Mouse (Mus musculus): ENCODE results near the gene Zfp976.
"Not testable (repeated sequence)": the region's sequence is repeated elsewhere in the genome, so short reads cannot be mapped to it uniquely, and the experiment has no call there.

Gene Zfp976

GRCm38 (mm10) chr7:42642152-42643115 is at the start of gene Zfp976:
Gene Zfp976 (minus strand): TSS chr7:42642588.
- peak; percentile 78 to 93 for DNase-seq (ENCODE audit: inconsistent age in 2 of 2, low spot score in 1 of 2)

- not testable (repeated sequence) for DNase-seq (ENCODE audit: inconsistent age in 2 of 2, low spot score in 1 of 2)
Observed at GRCm38 (mm10) chr7:42680081-42680480, 37.7 kb upstream of the Zfp976 start.

GRCm38 (mm10) chr7:42679646-42680045 is 37.3 kb upstream of the Zfp976 start:
- not testable (repeated sequence) for DNase-seq (ENCODE audit: inconsistent age in 2 of 2, low spot score in 1 of 2)

- DNase-seq (ENCODE audit: inconsistent age in 2 of 2, low spot score in 1 of 2): peak in 1 of 2 experiments; percentile 24
Observed at GRCm38 (mm10) chr7:42660140-42660539, 17.8 kb upstream of the Zfp976 start.

- not testable (repeated sequence) for DNase-seq (ENCODE audit: inconsistent age in 2 of 2, low spot score in 1 of 2)
Observed at GRCm38 (mm10) chr7:42655211-42655610, 12.8 kb upstream of the Zfp976 start.

- DNase-seq (ENCODE audit: inconsistent age in 2 of 2, low spot score in 1 of 2): peak in 1 of 2 experiments; percentile 49
Observed at GRCm38 (mm10) chr7:42643120-42643620, 782 bp upstream of the Zfp976 start.

- not testable (repeated sequence) for DNase-seq (ENCODE audit: inconsistent age in 2 of 2, low spot score in 1 of 2)
Observed at GRCm38 (mm10) chr7:42631031-42631430, 11.4 kb downstream of the Zfp976 start.

GRCm38 (mm10) chr7:42595666-42596065 is 46.7 kb downstream of the Zfp976 start:
- DNase-seq (ENCODE audit: inconsistent age in 2 of 2, low spot score in 1 of 2): not testable (repeated sequence)

GRCm38 (mm10) chr7:42592413-42592812 is 50.0 kb downstream of the Zfp976 start, which contains the start of gene Zfp977:
Gene Zfp977 (minus strand): TSS chr7:42592547.
- not testable (repeated sequence) for DNase-seq (ENCODE audit: inconsistent age in 2 of 2, low spot score in 1 of 2)

GRCm38 (mm10) chr7:42591311-42591710 is 51.1 kb downstream of the Zfp976 start:
- not testable (repeated sequence) for DNase-seq (ENCODE audit: inconsistent age in 2 of 2, low spot score in 1 of 2)

GRCm38 (mm10) chr7:42578488-42578887 is 63.9 kb downstream of the Zfp976 start, which contains the start of gene Gm21028:
Gene Gm21028 (minus strand): TSS chr7:42578588.
- DNase-seq (ENCODE audit: inconsistent age in 2 of 2, low spot score in 1 of 2): no peak

Measured in adrenal gland, adult (tissue).